Mouse (Mus musculus): ENCODE results near the gene Arl2bp. TPM values are rescaled to one million over a fixed set of nuclear protein-coding genes. Genes with fewer than 3 reads are reported as not detected.

Arl2bp gene
- total RNA-seq, 2 experiments from 2014 or later, result 16.1 to 32.5 TPM

Other genes with a start within 250 kb of the Arl2bp start
- gene Nlrc5, start 232.2 kb upstream of the Arl2bp start, total RNA-seq (2015; ENCODE audit: low replicate concordance), result 0.77 and 1.7 TPM in 2 replicates
- 3.9 and 10.7 TPM in 2 replicates for gene Nlrc5, start 232.2 kb upstream of the Arl2bp start, total RNA-seq (2017; ENCODE audit: low replicate concordance)
- 39.0 and 44.9 TPM in 2 replicates for gene Cpne2, start 133.6 kb upstream of the Arl2bp start, total RNA-seq (2015; ENCODE audit: low replicate concordance)
- gene Cpne2, start 133.6 kb upstream of the Arl2bp start, total RNA-seq (2017; ENCODE audit: low replicate concordance), result 16.8 and 30.0 TPM in 2 replicates
- 13.0 and 19.2 TPM in 2 replicates for gene Rspry1, start 64.7 kb upstream of the Arl2bp start, total RNA-seq (2015; ENCODE audit: low replicate concordance)
- 7.8 and 12.7 TPM in 2 replicates for gene Rspry1, start 64.7 kb upstream of the Arl2bp start, total RNA-seq (2017; ENCODE audit: low replicate concordance)
- gene Fam192a, start 64.6 kb upstream of the Arl2bp start, total RNA-seq (2015; ENCODE audit: low replicate concordance), result 9.8 and 15.9 TPM in 2 replicates
- gene Fam192a, start 64.6 kb upstream of the Arl2bp start, total RNA-seq (2017; ENCODE audit: low replicate concordance), result 40.8 and 44.3 TPM in 2 replicates
- gene Pllp, start 29.7 kb downstream of the Arl2bp start, total RNA-seq (2015; ENCODE audit: low replicate concordance), result not detected in 2 replicates
- not detected in 2 replicates for gene Pllp, start 29.7 kb downstream of the Arl2bp start, total RNA-seq (2017; ENCODE audit: low replicate concordance)
- gene Ccl22, start 79.0 kb downstream of the Arl2bp start, total RNA-seq (2015; ENCODE audit: low replicate concordance), result 1.0 and 2.5 TPM in 2 replicates
- gene Ccl22, start 79.0 kb downstream of the Arl2bp start, total RNA-seq (2017; ENCODE audit: low replicate concordance), result 0.68 and 1.4 TPM in 2 replicates
- 0.63 TPM in 1 of 2 replicates, not detected in the other for gene Cx3cl1, start 105.4 kb downstream of the Arl2bp start, total RNA-seq (2015; ENCODE audit: low replicate concordance)
- gene Cx3cl1, start 105.4 kb downstream of the Arl2bp start, total RNA-seq (2017; ENCODE audit: low replicate concordance), result 0.77 and 2.4 TPM in 2 replicates
- gene Ccl17, start 143.9 kb downstream of the Arl2bp start, total RNA-seq (2015; ENCODE audit: low replicate concordance), result not detected in 2 replicates
- 0.77 TPM in 1 of 2 replicates, not detected in the other for gene Ccl17, start 143.9 kb downstream of the Arl2bp start, total RNA-seq (2017; ENCODE audit: low replicate concordance)
- 4.4 and 10.7 TPM in 2 replicates for gene Coq9, start 171.7 kb downstream of the Arl2bp start, total RNA-seq (2015; ENCODE audit: low replicate concordance)
- 27.3 and 54.5 TPM in 2 replicates for gene Coq9, start 171.7 kb downstream of the Arl2bp start, total RNA-seq (2017; ENCODE audit: low replicate concordance)
- gene Ciapin1, start 171.8 kb downstream of the Arl2bp start, total RNA-seq (2015; ENCODE audit: low replicate concordance), result 16.7 and 30.3 TPM in 2 replicates
- gene Ciapin1, start 171.8 kb downstream of the Arl2bp start, total RNA-seq (2017; ENCODE audit: low replicate concordance), result 27.0 and 27.2 TPM in 2 replicates
- 29.8 and 37.4 TPM in 2 replicates for gene Polr2c, start 190.8 kb downstream of the Arl2bp start, total RNA-seq (2015; ENCODE audit: low replicate concordance)
- gene Polr2c, start 190.8 kb downstream of the Arl2bp start, total RNA-seq (2017; ENCODE audit: low replicate concordance), result 26.9 and 36.0 TPM in 2 replicates
- gene Dok4, start 209.7 kb downstream of the Arl2bp start, total RNA-seq (2015; ENCODE audit: low replicate concordance), result 1.2 and 1.5 TPM in 2 replicates
- gene Dok4, start 209.7 kb downstream of the Arl2bp start, total RNA-seq (2017; ENCODE audit: low replicate concordance), result 4.0 and 6.0 TPM in 2 replicates

Measured in erythroblast, adult 5-6 weeks (primary cell).